Mouse (Mus musculus): ENCODE results near the gene St6gal1.

The St6gal1 gene

DNA sequence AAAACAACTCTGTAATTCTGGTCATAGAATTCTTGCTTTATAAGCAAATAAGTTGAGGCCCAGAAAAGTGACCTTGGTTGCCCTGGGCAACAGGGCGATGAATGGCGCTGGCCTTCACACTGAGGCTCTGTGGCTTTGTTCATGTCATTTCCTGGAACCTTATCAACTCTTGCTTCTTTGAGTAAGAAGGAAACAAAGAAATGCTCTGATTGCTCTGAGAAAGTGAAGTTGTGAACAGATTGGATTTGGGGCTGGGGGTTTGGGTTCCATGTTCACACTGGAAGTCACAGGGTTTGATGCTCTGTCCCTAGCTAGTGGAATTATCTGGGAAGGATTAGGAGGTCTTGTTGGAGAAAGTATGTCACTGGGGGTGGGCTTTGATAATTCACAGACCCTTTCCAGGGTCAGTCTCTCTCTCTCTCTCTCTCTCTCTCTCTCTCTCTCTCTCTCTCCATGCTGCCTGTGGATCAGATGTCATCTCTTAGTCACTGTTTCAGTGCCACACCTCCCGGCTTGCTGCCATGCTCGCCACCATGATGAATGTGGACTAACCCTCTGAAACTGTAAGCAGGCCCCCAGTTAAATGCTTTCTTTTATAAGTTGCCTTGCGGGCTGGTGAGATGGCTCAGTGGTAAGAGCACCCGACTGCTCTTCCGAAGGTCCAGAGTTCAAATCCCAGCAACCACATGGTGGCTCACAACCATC, 50.2 kb downstream of the St6gal1 start:
- WGBS = 88% methylated on average over 7 of the region's 7 CpGs

DNA sequence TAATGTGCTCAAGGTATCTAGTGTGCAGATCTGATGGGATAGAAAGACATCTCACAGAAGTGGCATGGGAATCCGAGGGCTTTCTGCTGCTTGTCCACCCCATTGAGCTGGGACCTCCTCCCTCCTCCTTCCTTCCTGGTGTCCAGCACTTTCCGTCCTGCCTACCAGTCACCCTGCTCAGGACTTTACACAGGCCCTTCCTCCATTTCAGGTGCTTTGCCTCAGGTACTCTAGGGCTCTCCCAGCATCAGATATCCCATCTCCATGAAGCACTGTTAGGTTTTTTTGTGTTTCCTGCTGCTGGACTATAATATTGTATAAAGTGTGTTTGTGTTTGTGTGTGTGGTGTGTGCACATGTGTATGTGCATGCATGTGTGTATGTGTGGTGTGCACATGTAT, 51.1 kb downstream of the St6gal1 start:
- 74% methylated on average over 2 of the region's 2 CpGs for WGBS

DNA sequence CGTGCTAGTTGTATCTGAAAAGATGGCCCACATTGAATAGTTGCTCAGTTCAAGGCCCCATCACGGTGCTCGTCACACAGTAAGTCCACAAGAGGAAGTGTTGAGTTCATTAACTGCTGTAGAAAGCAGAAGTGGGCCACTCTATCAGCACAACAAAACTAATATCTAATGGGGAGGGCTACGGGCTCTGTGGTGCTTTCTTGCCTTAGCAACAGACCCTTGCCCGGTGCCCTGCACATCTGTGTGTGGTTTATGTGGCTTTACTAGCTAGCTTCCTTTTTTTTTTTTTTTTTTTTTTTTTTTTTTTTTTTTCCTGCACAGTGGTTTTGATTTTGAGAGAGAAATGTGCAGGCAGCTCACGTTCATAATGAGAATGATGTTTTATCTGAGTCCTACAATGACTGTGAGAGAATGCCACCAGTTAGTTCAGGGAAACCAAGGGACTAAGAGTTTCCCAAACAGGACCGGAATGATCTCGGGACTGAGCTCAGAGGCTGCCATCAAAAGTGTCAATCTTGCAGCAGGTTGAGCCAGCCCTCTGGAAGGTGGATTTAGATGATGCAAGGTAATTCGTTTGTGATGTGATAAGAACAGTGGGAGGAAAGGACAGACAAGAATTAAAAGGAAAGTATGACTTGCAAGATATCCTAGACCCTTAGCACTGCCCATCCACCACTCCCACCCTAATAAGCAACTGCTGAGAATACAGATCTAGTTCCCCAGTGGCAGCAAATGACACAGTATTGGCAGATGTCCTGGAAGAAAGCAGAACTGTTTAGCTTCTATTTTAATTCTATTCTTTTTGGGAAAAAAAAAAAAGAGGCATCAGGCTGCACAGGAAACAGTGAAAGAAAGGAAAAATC, 55.6 kb downstream of the St6gal1 start:
- 51% methylated on average over 9 of the region's 9 CpGs for WGBS

DNA sequence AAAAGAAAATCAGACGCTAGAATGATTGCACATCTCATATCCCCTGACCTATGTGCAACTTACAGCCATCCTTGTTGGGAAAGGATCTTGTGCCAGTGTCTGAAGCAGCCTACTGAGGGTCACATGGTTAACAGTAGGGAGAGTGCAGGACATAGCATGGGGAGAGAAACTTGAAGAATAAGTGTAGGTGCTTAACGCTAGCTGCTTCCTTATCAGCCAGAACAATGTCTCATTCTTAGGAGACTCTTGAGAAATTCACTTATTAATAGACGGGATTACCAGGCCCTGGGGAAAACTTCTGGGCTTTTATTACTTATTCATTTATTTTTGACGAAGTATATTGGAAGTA, 56.2 kb downstream of the St6gal1 start:
- WGBS = 60% methylated on average over 4 of the region's 4 CpGs

DNA sequence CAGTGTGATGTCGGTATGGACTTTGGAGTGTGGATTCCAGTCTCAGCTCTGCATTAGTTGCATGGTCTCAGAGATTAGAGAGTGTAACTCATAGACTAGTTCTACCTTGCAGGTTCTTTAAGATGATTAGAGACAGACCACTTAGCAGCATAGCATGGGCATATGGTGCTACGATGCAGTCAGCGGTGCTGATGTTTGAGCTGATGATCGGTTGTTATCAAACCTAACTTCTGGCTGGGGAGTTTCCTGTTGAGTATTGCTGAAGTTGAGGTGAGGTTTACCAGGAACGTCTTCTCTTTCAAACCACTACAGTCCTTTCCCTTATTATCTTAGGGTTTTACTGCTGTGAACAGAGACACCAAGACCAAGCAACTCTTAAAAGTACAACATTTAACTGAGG, 57.7 kb downstream of the St6gal1 start:
- WGBS = 93% methylated on average over 5 of the region's 5 CpGs

DNA sequence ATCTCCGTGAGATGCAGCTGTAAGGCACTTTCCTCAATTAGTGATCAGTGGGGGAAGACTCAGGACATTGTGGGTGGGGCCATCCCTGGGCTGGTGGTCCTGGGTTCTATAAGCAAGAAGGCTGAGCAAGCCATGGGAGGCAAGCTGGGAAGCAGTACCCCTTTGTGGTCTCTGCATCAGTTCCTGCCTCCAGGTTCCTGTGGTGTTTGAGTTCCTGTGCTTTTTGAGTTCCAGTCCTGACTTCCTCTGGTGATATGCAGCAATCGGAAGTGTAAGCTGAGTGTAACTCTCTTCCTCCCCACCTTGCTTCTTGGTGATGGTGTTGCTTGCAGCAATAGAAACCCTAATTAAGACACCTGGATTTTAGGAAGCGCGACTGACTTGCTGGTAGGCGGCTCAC, 58.4 kb downstream of the St6gal1 start:
- 89% methylated on average over 5 of the region's 5 CpGs for WGBS

DNA sequence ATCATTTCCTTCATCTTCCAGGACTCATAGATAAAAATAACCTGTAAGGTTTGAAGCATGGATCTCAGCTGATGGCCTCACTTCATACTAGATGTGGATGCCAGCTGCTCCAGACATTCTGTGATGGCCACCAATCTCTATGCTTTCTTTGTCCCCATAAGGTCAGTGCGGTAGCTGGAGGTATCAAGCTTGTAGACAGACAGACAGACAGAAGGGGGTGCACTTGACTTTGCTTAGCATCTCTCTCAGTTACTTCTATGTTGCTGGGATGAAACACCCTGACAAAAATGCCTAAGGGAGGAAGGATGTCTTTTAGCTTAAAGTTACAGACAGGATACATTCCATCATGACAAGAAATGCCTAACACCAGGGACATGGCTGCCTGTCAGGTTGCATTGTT, 59.1 kb downstream of the St6gal1 start:
- 83% methylated on average over 1 of the region's 1 CpGs for WGBS

DNA sequence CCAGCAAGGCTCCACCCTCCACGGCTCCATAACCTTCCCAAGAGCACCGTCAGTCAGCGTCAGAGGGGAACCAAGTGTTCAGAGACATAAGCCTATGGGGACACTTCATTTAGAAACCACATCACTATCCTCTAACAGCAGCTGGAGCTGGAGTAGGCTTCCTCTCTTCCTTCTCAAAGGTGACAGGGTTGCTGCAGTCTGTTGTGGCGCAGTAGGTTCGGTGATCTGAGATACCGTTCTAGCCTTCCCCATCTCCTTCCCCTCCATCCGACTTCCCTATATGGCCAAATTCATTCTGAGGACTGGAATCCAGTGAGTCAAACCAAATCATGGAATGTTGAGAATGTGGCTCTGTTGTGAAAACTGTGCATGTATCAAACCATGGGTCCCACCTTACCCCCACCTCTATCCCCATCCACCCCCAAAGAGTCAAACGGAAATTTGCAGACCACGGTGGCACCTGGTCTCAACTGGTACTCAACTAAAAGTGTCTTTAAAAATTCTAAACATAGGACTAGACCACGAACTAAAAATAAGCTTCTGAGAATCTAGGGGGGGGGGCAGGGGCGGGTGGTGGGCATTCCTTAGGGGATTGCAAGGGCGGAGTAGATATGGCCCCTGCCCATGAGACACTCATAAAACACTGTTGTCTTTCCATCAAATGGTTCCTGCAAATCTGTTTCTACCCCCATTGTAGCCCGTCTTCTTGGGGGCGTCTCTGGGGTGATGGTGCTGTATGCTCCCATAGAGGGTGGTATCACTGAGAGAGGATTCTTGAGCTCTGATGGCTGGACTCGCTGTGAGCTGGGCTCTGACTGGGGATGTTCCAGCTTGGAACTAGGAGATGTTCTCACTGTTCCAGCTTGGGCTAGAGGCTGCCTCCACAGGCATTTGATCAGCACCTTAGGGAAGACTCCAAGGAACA, 60.2 kb downstream of the St6gal1 start:
- WGBS = 91% methylated on average over 15 of the region's 15 CpGs

DNA sequence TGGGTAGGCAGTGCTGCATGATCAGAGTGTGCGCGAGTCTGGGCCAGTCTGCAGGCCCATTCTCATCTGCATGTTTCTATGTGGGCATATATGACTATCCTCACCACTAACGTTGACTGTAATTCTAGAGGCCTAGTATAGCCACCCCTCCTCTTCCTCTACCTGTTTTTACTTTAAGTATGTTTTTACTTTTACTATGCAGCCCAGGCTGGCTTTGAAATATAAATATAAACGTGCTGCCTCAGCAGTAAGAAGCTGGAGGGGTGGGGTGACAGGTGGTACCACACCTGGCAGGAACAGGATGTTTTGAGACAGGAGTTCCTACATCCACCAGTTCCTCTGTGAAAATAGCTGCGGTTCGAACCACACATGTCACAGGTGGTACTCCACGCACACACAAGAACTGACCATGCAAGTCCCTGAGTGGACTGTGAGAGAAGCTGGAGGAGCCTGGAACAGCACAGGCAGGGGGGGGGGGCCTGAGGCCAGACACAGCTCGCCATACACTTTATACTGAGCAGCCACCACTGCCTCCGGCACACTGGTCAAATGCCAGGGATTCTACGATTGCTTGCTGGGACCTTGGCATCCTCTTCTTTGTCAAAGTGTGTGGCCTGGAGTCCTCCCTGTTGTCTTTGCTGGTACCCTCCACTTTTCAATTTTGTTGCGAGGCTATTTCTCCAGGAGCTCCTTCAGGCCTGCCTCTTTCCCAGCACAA, 62.0 kb downstream of the St6gal1 start:
- 80% methylated on average over 11 of the region's 11 CpGs for WGBS

DNA sequence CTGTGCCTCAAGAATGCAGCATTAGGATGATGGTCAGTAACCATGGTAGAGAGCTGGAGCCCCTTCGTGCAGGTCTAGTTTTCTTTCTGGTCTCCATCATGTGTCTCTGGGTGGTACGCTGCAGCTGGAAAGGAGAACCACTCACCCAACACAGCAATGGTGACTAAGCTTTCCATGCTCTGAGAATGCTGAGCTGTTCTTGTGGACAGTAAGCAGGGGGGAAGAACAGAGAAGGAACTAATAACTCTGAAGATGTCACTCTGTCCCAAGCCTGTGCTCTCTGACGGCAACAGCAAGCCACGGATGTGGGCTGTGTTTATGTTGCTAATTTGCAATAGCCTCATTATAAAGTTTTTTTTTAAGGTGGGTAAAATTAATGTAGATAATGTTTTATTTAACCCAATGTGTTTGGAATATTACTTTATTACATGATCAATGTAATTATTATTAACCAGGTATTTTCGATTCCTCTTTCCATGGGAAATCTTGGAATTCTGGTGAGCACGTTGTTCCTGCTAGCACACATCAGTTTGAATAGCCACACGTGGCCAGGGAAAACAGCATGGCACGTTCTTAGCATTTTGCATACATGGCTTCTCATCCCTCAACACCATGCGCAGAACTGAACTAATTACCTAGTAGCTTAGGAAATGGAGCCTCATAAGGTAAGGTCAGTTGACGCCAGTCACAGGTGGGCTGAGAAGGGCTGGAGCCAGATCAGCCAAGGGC, 62.9 kb downstream of the St6gal1 start:
- 93% methylated on average over 10 of the region's 10 CpGs for WGBS

DNA sequence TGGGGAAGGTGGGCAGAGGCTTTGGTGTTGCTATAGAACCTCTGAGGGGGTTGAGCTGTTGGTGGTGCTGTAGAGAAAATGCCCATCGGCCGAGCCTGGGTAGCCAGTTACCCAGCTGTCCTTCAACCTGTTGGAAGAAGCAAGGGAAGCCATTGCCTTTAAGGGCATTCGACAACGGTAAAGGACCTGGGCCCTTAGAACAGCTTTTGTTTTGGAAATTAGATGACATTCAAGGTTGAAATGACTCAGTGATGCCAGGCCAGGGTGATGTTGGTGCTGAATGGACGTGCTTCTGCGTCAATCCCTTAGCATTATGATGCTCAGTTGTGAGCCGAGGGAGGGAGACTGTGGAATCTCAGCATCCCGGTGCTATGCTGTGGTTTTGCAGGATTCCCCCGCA, 63.6 kb downstream of the St6gal1 start:
- 96% methylated on average over 9 of the region's 9 CpGs for WGBS

DNA sequence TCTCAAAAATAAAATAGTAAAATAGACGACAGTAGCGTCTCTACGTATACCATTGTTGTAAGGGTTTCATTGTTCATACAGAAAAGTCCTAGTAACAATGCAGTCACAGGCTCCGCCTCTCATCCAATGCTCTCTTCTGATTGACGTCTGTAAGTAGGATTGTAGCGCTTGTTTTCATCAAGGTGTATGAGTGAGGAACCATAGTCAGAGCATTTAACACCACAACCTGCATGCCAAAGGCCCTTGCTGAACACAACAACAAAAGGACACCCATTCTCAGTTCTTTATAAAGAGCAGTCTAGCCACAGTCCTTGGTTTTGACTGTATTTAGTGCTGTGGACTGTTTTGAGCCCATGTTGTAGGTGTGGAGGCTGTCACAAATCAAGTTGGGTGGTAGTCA, 64.9 kb downstream of the St6gal1 start:
- WGBS = 91% methylated on average over 6 of the region's 6 CpGs

DNA sequence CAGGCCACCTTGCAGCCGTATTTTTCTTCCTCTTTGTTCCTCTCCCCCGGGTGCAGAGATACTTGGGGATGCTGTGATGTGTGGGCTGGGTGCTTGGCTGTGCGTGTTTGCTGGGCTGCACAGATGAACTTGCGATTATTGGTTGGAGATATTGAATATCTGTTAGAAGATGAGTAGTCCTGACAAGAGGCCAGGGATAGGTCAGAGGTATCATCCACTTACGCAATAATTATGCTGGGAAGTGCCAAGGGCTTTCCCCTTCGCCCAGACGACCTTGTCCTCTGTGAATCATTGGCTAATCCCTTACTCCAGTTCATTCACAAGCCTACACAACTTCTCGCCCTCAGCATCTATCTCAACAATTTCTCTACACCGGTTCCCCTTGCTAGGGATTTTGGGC, 65.6 kb downstream of the St6gal1 start:
- 78% methylated on average over 9 of the region's 9 CpGs for WGBS

DNA sequence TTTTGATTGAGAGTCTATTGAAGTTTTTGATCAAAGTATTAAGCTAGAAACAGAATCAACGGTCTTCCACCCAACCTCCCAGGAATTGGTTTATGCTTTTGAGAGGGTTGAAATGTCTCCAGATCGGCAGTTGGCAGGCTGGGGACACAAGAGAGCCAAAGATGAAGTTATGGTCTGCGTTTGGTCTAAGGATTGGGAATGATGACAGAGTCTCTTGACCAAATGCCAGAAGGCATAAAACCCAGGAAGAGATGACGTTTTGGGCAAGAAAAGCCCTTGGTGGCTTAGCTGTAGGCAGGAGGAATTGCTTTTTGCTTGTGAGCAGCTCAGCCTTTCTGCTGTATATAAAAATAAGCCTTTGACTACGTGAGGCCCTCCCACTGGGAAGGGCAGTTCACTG, 67.0 kb downstream of the St6gal1 start:
- 34% methylated on average over 5 of the region's 5 CpGs for WGBS

DNA sequence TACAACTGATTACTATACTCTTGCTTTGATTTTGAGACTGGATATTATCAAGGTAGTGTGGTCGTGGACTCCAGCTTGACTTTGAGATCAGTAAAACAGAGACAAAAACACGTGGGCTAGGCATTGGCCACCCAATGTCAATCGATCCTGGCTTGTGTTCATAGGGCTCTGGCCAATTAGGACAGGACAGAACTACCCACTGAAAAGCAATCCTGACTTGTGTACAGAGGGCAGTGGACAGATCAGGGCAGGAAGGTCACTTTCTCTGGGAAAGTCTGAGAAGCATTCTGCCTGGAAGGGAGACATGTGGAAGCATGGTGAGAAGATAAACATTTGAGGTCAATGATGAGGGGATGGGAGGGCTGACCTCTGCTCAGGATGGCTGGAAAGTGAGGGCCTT, 69.7 kb downstream of the St6gal1 start:
- 87% methylated on average over 3 of the region's 3 CpGs for WGBS

DNA sequence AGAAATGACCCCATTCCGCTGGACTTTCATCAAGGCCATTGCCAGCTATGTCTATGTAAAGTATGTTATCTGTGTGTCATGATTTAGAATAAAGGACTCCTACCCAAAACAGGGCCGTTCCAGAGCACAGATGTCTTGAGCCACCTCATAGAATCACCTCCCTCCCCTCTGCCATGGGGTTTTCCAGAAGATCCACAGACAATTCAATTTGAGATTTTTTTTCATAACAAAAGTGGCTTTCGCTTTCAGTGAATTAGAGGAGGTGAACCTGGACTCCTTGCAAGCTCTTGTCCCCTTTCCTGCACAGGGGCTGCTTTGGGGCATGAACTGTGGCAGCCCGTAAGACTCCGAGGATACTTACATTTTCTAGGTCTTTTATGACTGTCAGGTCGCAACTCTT, 70.2 kb downstream of the St6gal1 start:
- 96% methylated on average over 6 of the region's 6 CpGs for WGBS

DNA sequence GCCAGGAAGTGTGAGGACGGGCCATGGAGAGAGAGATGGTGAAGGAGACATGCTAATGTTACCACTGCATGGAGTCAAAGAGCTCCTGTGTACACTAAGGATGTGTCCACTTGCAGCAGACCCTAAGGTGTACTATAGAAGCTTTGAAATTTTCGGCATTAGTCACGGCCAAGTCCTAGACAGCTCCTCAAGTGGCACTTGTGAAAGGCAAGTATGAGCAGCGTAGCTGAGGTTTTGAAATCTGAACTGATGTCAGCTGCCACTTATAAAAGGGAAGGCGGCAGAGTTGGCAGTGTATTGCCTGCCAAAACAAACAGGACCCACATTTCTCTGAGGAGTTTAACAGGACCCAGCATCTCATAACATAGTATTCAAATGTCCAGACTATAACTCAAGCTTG, 71.2 kb downstream of the St6gal1 start:
- WGBS = 81% methylated on average over 5 of the region's 5 CpGs

DNA sequence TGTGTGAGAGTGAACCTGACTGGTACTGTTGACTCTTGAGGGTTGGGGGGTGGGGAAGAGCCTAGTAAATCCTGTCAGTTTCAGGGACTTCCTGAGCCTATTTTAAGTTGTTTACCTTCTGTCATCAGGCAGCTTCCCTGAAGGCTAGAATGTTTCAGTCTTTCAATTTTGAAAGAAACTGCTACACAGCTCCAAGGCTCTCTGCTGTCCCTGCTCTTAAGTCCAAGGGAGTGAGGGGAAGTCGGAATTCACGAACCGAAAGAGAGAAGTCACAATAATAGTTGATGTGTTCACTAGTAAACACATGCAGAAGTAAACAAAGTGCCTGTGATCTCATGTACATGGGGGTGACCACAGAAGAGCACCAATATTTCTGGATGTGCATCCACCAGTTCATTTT, 72.2 kb downstream of the St6gal1 start:
- 81% methylated on average over 3 of the region's 3 CpGs for WGBS

DNA sequence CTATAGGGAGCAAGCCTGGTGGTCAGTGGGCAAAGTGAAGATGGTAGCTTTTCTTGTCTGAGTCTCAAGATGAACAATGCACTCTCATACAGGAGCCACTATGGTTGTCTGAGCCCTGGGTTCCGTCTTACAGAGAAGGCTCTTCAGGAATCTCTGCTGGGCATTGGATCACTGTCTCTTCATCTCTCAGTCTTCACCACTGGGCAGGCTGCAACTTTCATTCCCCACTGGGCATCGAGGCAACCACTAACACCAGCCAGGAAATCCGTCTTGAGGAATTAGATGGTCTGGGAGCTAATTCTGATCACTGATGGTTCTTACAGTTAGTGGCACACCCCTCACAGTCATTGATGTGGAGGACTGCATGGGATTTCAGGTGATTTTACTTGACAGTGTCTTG, 73.9 kb downstream of the St6gal1 start:
- 97% methylated on average over 3 of the region's 3 CpGs for WGBS

DNA sequence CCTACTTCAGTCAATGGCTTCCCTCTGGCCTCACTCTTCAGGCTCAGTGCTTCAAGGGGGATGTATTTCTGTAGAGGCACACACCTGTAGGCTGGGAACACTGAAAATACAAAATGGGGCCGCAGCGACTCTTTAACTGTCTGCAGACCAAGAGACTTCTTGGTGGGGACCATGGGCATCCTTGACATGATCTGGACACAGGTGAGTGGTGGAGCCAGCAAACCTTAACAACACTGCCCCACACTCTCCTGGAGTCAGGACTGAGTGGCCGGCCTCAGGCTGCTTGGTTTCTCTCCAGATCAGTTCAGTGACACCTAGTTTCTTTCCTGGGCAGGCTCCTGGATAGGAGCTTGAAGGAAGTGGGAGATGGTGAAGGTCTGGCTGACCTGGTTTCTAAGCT, 74.4 kb downstream of the St6gal1 start:
- 95% methylated on average over 3 of the region's 3 CpGs for WGBS

All from cerebral cortex, adult 2 months (tissue).